Mouse (Mus musculus) CH12.LX (cell line): ENCODE measurements at regions not wholly inside any gene's neighbourhood (a gene's known extent, or its start where the extent isn't known, plus 50 kb on each side); places are given as distances from the start of the nearest gene placed in this dataset.
"Not testable (repeated sequence)": the region's sequence is repeated elsewhere in the genome, so short reads cannot be mapped to it uniquely, and the experiment has no call there.

ENCODE experiments used
- CTCF ChIP-seq, 2 experiments: IDR thresholded peaks in 1 of 2; conservative IDR thresholded peaks in 1 of 2; 2 replicates each; pipeline ENCODE4 v1.5.1; 2011 to 2012; ENCODE audit warnings: low read depth in 2 of 2, low read length in 2 of 2, improper control_type of control experiment in 1 of 2, inconsistent platforms in 1 of 2, mild to moderate bottlenecking in 1 of 2, moderate library complexity in 1 of 2
- MAFK ChIP-seq: IDR thresholded peaks from 2 replicates; pipeline ENCODE4 v1.6.1; 2011; ENCODE audit warnings: low read length, improper control_type of control experiment; ENCODE audit not compliant: insufficient replicate concordance
- NRF1 ChIP-seq: IDR thresholded peaks from 2 replicates; pipeline ENCODE4 v1.6.1; 2014; ENCODE audit warnings: low read depth, mild to moderate bottlenecking, inconsistent platforms, low read length, improper control_type of control experiment, moderate library complexity

DNA sequence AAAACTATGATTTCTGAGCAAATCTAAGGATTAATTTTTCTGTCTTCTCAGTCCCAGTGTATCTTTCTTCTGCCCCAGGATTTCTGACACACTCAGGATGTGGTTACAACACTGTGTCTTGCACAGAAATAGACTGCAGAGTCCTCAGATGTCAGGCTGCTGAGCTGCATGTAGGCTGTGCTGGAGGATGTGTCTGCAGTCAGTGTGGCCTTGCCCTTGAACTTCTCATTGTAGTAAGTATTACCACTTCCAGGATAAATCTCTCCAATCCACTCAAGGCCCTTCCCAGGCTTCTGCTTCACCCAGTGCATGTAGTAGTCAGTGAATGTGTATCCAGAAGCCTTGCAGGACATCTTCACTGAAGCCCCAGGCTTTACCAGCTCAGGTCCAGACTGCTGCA is 83.8 kb upstream of the Zfp386 start:
- not testable (repeated sequence) for TF ChIP-seq NRF1; CTCF (conservative IDR thresholded peaks at IDR 0.05 in 1 of 2, IDR thresholded peaks at IDR 0.05 in 1 of 2; ENCODE audit: low read depth in 2 of 2, low read length in 2 of 2); MAFK
